Mouse (Mus musculus) intestine, embryonic 16.5 days (tissue): Measurements from ENCODE around the gene Xrra1. TPM values are rescaled to one million over a fixed set of nuclear protein-coding genes. Genes with fewer than 3 reads are reported as not detected.

Experiments
- ATAC-seq: fragments of 200-750 bp; cut with Nextera tagmentation; 2 replicates; pipeline ENCODE4 v1.8.0; 2017; ENCODE audit warnings: moderate TSS enrichment, moderate library complexity
- H3K27ac ChIP-seq: fragments of 300-500 bp; sonication (generic); 2 replicates; pipeline ENCODE4 v1.5.1; 2014; ENCODE audit warnings: mild to moderate bottlenecking, low read length
- H3K27me3 ChIP-seq: fragments of 300-500 bp; sonication (generic); replicated peaks from 2 replicates; pipeline ENCODE4 v1.6.1; 2014; ENCODE audit warnings: low read length, control low read depth, mixed read lengths; ENCODE audit not compliant: control insufficient read depth, insufficient read depth
- H3K36me3 ChIP-seq: fragments of 300-500 bp; sonication (generic); 2 replicates; pipeline ENCODE4 v1.6.1; 2014; ENCODE audit warnings: low read length, control low read depth; ENCODE audit not compliant: control insufficient read depth, insufficient read depth
- H3K4me1 ChIP-seq: fragments of 300-500 bp; sonication (generic); 2 replicates; pipeline ENCODE4 v1.6.1; 2014; ENCODE audit warnings: low read length, control low read depth, mixed read lengths; ENCODE audit not compliant: control insufficient read depth, insufficient read depth
- H3K4me2 ChIP-seq: fragments of 300-500 bp; sonication (generic); 2 replicates; pipeline ENCODE4 v1.6.1; 2014; ENCODE audit warnings: low read depth, low read length, control low read depth
- H3K4me3 ChIP-seq: fragments of 300-500 bp; sonication (generic); 2 replicates; pipeline ENCODE4 v1.5.1; 2014; ENCODE audit warnings: mild to moderate bottlenecking, low read length
- H3K9ac ChIP-seq: fragments of 300-500 bp; sonication (generic); 2 replicates; pipeline ENCODE4 v1.6.1; 2014; ENCODE audit warnings: low read depth, low read length
- H3K9me3 ChIP-seq: fragments of 300-500 bp; sonication (generic); 2 replicates; pipeline ENCODE4 v1.6.1; 2016; ENCODE audit warnings: low read length, control low read depth; ENCODE audit not compliant: control insufficient read depth
- WGBS: fragments of 180-500 bp; shearing (Covaris S2); extraction: QIAGEN DNeasy Blood & Tissue Kit; methylation state at CpG from one replicate; pipeline ENCODE4 v1.1.7; 2014; 5-methylcytosine and 5-hydroxymethylcytosine counted together
- polyA plus RNA-seq: library from polyadenylated mRNA; unstranded; fragments of >200 nt; fragmentation: Nextera tagmentation; extraction: Ambion mirVana; gene quantifications from 2 replicates; pipeline ENCODE4 v1.2.1, GENCODE M21; 2015

The Xrra1 gene
- polyA plus RNA-seq, 1 experiment from 2014 or later: 0.12 TPM

DNA sequence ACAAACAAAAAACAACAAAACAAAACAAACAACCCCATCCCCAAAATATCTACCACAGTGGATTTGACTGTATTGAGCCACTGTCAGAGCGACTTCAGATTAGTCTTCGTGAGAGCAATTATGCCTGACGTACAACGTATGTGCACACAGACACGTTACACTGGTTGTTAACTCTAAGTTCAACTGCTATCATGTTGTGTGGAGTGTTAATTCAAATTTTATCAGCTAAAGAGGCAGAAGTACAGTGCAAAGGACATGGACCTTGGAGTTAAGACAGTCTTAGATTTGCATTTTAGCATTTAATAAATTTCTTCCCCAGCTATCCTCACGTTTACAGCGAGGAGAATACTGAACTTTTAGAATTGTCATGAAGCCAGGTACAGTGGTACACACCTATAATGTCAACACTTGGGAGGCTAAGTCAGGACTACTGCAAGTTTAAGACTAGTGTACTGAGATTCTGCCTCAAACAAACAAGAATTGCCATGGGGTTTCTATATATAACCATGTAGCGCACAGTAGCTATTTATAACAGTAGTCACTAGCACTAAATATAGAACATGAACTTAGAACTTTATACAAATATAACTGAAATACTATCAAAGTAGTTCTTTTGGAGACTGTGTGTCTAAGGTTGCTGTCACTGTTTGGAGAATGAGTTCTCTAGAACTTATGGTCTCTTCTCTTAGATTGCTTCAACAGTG, 13.2 kb upstream of the Xrra1 start:
- no peaks in the 10 kb centered on the region for H3K4me1 ChIP-seq
- ATAC-seq: peak; percentile 71
- peak overlapping the region; percentile 66 for H3K27ac ChIP-seq
- WGBS: 87% methylated on average over 8 of the region's 8 CpGs
- no peaks in the 10 kb centered on the region for H3K9me3 ChIP-seq
- no peak overlapping the region for H3K9ac ChIP-seq
- no peaks in the 10 kb centered on the region for H3K27me3 ChIP-seq
- peaks cover 11% of the 10 kb centered on the region for H3K36me3 ChIP-seq
- no peak overlapping the region for H3K4me3 ChIP-seq
- no peak overlapping the region for H3K4me2 ChIP-seq

DNA sequence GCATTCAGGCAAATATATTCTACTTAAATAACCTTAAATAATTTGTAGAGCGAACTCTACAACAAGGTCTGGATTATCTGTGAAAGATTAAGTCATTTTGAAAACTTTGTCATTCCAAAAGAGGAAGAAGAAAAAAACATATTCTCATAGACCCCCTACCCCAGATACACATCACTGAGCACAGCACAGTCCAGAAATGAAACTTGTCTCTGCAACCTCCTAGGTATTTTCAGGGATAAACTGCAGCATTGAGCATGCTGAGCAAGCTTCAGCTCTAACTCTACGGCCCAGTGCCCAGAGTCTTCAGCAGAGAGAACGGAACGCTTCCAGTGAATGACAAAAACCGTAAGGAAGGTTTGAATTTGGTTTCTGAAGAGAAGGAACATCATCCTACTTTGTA, 8.4 kb upstream of the Xrra1 start:
- no peaks in the 10 kb centered on the region for H3K9me3 ChIP-seq
- WGBS: 93% methylated on average over 5 of the region's 5 CpGs
- H3K4me2 ChIP-seq: no peak overlapping the region
- no peak overlapping the region for H3K9ac ChIP-seq
- no peak overlapping the region for H3K4me3 ChIP-seq
- no peak for ATAC-seq
- no peaks in the 10 kb centered on the region for H3K27me3 ChIP-seq
- H3K27ac ChIP-seq: no peak overlapping the region
- H3K36me3 ChIP-seq: peaks cover 3% of the 10 kb centered on the region; the same call in 1 of the 2 replicates
- no peaks in the 10 kb centered on the region for H3K4me1 ChIP-seq

DNA sequence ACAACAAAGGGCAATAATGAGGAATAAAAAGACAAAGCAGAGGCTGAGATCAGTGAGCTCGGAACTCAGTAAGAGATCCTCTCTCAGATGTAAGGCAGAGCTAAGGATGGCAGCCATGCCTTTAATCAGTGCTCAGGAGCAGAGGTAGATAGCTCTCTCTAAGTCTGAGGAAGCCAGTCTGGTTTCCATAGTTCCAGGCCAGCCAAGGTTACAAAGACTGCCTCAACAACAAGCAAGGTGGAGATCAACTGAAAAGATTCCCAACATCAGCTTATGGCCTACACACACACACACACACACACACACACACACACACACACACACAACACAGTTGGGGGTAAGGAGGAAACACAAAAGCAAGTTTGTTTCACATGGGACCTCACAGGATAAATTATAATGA, 7.8 kb upstream of the Xrra1 start:
- H3K4me1 ChIP-seq: no peaks in the 10 kb centered on the region; the same call in 1 of the 2 replicates
- no peak overlapping the region for H3K27ac ChIP-seq
- H3K4me3 ChIP-seq: no peak overlapping the region
- no peaks in the 10 kb centered on the region for H3K27me3 ChIP-seq
- no peak for ATAC-seq
- 73% methylated on average over 1 of the region's 1 CpGs for whole genome bisulfite sequencing
- H3K4me2 ChIP-seq: no peak overlapping the region
- H3K9me3 ChIP-seq: no peaks in the 10 kb centered on the region
- H3K9ac ChIP-seq: no peak overlapping the region
- H3K36me3 ChIP-seq: 0 out of 2 replicates have a peak, but pooled peaks cover 2% of the 10 kb centered on the region

DNA sequence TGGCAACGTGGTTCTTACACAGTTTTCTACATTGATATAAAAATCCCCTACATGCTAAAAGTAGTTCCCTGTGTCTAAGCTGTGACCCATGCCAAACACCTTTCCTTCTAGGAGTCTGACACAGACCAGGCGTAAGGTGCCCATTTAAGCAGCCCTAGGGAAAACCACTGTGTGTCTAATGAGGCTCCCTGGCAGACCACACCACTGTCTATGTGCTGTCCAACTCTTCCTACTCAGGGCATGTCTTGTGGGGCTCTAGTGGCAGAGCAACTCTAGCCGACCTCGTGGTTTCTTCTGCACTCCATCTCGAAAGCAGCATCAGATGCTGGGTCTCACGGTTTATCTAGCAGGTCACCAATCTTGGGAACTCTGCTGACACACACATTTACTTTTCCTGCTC, 7.3 kb upstream of the Xrra1 start:
- H3K4me1 ChIP-seq: peaks cover 5% of the 10 kb centered on the region
- H3K9me3 ChIP-seq: no peaks in the 10 kb centered on the region
- H3K4me3 ChIP-seq: no peak overlapping the region
- ATAC-seq: no peak
- H3K4me2 ChIP-seq: no peak overlapping the region
- no peaks in the 10 kb centered on the region for H3K27me3 ChIP-seq
- 82% methylated on average over 6 of the region's 6 CpGs for WGBS
- H3K36me3 ChIP-seq: 0 out of 2 replicates have a peak, but pooled peaks cover 4% of the 10 kb centered on the region
- H3K27ac ChIP-seq: no peak overlapping the region
- H3K9ac ChIP-seq: no peak overlapping the region

DNA sequence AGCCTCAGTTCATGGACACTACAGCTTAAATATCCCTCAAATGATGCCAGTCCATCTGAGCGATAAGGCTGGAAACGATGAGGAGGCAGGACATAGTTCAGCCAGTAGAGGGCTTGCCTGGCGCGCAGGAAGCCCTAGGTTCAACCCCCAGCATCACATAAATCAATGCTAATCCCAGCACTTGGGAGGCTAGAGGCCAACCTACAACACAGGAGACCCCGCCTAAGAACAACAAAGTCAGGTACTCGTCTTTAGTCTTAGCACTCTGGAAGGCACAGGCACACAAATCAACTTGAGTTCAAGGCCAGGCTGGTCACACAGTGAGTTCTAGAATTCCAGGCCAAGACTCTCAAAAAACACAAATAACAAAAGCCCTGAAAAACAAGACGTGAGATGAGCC, 5.6 kb upstream of the Xrra1 start:
- WGBS: 79% methylated on average over 7 of the region's 7 CpGs
- Histone ChIP-seq H3K9me3 (no peaks in the 10 kb centered on the region), H3K27ac (no peak overlapping the region), H3K9ac (no peak overlapping the region), H3K4me3 (no peak overlapping the region), H3K4me2 (no peak overlapping the region), H3K36me3 (0 out of 2 replicates have a peak, but pooled peaks cover 4% of the 10 kb centered on the region), H3K27me3 (no peaks in the 10 kb centered on the region), H3K4me1 (peaks cover 14% of the 10 kb centered on the region)
- no peak for ATAC-seq

DNA sequence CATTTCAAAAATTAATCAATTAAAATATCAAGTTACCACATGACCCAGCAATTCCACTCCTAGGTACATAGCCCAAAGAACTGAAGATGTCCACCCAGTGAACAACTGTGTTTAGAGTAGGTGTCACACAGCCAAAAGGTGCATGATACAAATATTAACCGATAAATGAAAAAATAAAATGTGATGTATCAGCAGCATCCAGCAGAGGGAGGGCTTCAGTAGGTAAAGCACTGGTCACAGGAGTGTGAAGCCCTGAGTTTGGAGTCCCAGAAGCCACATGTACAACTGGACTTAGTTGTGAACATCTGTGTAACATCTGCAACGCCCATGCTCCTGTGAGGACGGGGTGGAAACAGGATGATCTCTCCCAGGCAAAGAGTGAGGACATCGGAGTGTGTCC, 4.6 kb upstream of the Xrra1 start:
- peaks cover 14% of the 10 kb centered on the region for H3K4me1 ChIP-seq
- H3K9me3 ChIP-seq: no peaks in the 10 kb centered on the region
- H3K9ac ChIP-seq: no peak overlapping the region
- H3K27me3 ChIP-seq: no peaks in the 10 kb centered on the region
- WGBS: 87% methylated on average over 4 of the region's 4 CpGs
- H3K36me3 ChIP-seq: 0 out of 2 replicates have a peak, but pooled peaks cover 4% of the 10 kb centered on the region
- ATAC-seq: no peak
- no peak overlapping the region for H3K4me2 ChIP-seq
- H3K27ac ChIP-seq: no peak overlapping the region
- H3K4me3 ChIP-seq: no peak overlapping the region

DNA sequence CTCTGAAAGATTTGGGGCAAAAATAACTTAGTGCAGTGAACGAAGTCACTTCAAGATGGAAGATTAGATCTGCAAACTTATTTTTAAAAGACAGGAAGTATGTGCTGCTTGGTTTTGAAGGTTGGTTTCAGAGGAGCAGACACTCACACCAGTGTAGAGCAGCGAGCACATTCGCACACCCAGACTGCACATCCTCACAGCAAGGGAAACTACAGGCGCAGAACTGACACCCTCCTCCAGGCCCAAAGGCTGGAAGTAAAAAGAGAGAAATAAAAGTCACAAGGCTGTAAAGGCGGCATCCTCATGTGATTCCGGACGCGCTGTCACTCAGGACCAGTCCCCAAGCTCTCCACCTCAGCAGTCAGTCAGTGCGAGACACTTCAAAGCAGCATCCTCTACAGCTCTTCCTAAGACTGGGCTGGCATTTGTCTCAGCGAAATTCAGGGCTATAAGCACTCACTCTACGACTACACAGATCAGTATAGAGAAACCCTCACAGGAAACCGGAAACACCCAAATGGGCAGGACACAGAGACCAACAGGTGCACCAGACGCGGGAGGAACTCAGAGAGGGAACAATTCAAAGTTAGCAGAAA, 2.6 kb upstream of the Xrra1 start:
- Histone ChIP-seq H3K4me1 (peaks cover 14% of the 10 kb centered on the region), H3K36me3 (0 out of 2 replicates have a peak, but pooled peaks cover 4% of the 10 kb centered on the region), H3K9me3 (no peaks in the 10 kb centered on the region), H3K27ac (no peak overlapping the region), H3K27me3 (no peaks in the 10 kb centered on the region), H3K9ac (no peak overlapping the region), H3K4me3 (peak overlapping the region; percentile 8; the same call in 1 of the 2 replicates), H3K4me2 (0 out of 2 replicates have a peak overlapping the region, but pooled peaks have one; percentile 22)
- no peak for ATAC-seq
- 87% methylated on average over 14 of the region's 14 CpGs for WGBS

DNA sequence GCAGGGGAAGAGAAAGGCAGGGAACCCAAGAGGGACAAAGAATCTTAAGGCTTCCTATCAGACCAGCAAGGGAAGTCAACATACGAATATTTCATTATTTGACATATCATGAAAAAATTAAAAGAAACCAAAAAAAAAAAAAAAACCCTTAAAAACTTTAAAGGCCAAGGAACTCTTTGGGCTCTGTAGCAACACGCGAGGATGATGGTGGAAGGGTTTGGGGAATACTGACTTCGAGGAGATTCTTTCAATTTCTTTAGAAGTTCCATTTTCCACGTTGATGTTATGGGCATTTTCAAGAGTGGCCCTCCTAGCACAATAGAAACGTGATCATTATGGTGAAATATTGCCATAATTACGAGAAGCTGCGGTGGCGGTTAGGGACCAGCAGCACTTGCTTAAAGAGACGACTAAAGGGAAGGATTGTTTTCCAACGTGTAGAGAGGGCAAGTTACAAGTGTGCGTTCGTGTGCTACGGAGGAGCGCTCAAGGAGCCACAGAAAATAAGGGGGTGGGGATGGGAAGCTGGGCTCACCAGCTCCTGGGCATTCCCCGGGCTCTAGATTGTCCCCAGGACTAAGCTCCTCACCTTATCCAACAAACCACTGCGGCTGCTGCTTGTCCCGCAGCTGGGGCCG, 622 bp upstream of the Xrra1 start:
- H3K27me3 ChIP-seq: no peaks in the 10 kb centered on the region
- peaks cover 14% of the 10 kb centered on the region for H3K4me1 ChIP-seq
- peak overlapping the region; percentile 92 for H3K9ac ChIP-seq
- H3K9me3 ChIP-seq: no peaks in the 10 kb centered on the region
- 0 out of 2 replicates have a peak, but pooled peaks cover 4% of the 10 kb centered on the region for H3K36me3 ChIP-seq
- H3K4me2 ChIP-seq: peak overlapping the region; percentile 66
- WGBS: under 1% methylated on average over 19 of the region's 19 CpGs
- peak; percentile 63 for ATAC-seq
- H3K4me3 ChIP-seq: peak overlapping the region; percentile 76
- H3K27ac ChIP-seq: peak overlapping the region; percentile 24; the same call in 1 of the 2 replicates

DNA sequence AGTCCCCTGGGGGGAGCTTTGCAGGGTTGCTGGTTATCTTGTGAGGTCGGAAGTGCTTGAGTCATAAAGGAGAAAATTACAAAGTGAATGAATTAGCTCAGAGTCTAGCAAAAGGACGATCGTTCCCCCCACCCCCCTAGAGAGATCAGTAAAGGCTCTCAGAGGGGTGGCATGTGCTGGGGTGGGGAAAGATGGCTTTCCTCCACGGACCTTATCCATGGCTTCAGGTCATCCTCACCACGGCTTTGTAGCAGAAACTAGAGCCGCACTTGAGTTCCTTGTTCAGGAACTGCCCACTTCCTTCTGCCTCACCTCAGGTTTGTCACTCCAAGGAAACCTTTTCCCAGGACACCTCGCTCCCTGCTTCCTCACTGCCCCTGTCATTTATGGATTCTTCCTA, 4.4 kb downstream of the Xrra1 start, which contains the start of gene Spcs2:
Gene Spcs2, minus strand, starts transcription at position 101 of the 400 bp plus-strand sequence.
- WGBS: 47% methylated on average over 7 of the region's 7 CpGs
- no peaks in the 10 kb centered on the region for H3K36me3 ChIP-seq
- no peak within 1 kb of the TSS for H3K9ac ChIP-seq
- H3K4me1 ChIP-seq: no peaks in the 10 kb centered on the region
- H3K4me3 ChIP-seq: no peak within 1 kb of the TSS
- H3K27ac ChIP-seq: no peak within 1 kb of the TSS
- H3K27me3 ChIP-seq: no peaks in the 10 kb centered on the region
- H3K4me2 ChIP-seq: no peak within 1 kb of the TSS
- no peak for ATAC-seq
- no peaks in the 10 kb centered on the region for H3K9me3 ChIP-seq
